Mouse (Mus musculus): Measurements from ENCODE around the gene Klhl20. TPM values are rescaled to one million over a fixed set of nuclear protein-coding genes. Genes with fewer than 3 reads are reported as not detected.
"Not testable (repeated sequence)": the region's sequence is repeated elsewhere in the genome, so short reads cannot be mapped to it uniquely, and the experiment has no call there.

Klhl20 gene
- 10 to 100 TPM; 14.5 to 17.5 TPM for total RNA-seq (2021)
- long read RNA-seq, experiment 1, full-length matches to known transcripts = 6 of 9 reads
- long read RNA-seq, experiment 1, partial matches to known transcripts = 2 of 9 reads
- long read RNA-seq, experiment 1, other reads (novel, unspliced or antisense) = 1 of 9 reads
- long read RNA-seq, experiment 2, full-length matches to known transcripts = 13 of 16 reads
- long read RNA-seq, experiment 2, partial matches to known transcripts = 1 of 16 reads
- long read RNA-seq, experiment 2, other reads (novel, unspliced or antisense) = 2 of 16 reads

DNA sequence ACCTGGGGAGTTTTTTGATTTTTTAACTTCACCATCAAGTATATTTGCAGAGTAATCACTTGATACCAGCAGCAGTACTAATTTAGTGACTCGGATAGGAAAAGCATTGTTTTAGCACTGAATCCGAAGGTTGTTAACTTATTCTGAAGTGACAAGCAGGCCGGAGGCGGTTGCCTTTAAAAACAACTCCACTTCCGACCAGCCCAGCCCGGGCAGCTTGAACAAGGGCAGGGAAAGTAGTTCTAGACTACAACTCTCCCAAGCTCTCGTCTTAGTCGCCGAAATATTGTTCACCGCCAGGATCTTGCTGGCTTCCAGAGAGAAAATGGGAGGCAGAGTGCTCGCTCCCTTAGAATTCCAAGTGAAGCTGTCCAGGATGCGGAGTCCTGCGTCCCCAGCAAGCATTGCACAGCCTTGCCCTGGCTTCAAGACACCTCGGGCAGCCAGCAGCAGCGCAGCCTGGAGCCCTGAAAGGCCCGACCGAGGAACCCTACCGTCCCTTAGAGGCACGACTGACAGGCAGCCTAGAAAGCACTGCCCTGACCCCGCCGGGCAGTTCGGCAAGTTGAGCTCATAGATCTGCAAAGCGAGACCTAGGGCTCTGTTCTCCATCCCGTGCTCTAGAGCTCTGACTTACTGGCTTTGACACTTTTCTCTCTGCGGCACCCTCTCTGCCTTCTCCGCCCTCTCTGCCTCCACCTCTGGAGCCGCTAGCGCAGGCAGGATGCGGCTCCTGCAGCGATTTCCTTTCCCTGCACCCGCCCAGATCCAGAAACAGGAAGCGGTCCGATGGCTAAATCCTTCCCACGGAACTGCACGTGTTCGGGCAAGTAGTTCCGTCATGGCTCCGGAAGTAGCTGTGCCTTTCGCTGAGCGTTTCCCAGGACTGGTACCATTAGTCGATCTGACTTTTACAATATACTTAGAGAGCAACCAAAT is at the start of gene Klhl20:
Gene Klhl20 (minus strand): TSS at position 786 of the 939 bp plus-strand sequence.
- TF ChIP-seq CTCF (IDR thresholded peaks at IDR 0.05) = no peak; the same call in 1 of the 2 replicates
- peak within 1 kb of the TSS; percentile 64 for H3K4me3 ChIP-seq
- intact Hi-C loops (cut with DNase I) = loop anchor here (2.0 to 5.0 kb wide), 2 partner anchors 60 to 121 kb away; partner anchors contain the start of genes Cenpl, Dars2 and Prdx6

DNA sequence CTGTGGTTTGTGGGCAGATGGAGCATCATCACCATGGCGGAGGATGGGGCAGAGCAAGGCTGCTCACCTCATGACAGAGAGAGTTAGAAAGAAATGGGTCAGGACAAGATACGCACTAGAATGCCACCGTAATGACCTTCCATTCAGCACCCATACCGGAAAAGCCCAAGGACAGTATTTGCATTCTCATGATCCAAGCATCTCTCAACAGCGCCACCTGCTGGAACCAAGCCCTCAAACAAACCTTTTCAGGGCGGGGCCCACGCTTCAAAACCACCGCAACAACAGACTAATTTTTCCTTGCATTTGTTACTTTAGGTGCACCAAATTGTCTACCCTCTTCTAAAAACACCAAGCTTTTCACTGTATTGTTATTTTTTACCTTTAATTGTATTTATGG is 49.4 kb upstream of the Klhl20 start:
- no peak overlapping the region for H3K4me3 ChIP-seq
- TF ChIP-seq CTCF (IDR thresholded peaks at IDR 0.05) = peak; percentile 70
- peak; percentile 15 to 39 for DNase-seq (ENCODE audit: extremely low spot score in 1 of 2, low spot score in 2 of 2)
- intact Hi-C loops (cut with DNase I) = no loop called here
- H3K27ac ChIP-seq = no peak overlapping the region

More for the DNA sequence above, at the start of gene Klhl20:
- DNase-seq (ENCODE audit: extremely low spot score in 1 of 2, low spot score in 2 of 2) = peak; percentile 93 to 97
- peak within 1 kb of the TSS; percentile 90 for H3K27ac ChIP-seq

DNA sequence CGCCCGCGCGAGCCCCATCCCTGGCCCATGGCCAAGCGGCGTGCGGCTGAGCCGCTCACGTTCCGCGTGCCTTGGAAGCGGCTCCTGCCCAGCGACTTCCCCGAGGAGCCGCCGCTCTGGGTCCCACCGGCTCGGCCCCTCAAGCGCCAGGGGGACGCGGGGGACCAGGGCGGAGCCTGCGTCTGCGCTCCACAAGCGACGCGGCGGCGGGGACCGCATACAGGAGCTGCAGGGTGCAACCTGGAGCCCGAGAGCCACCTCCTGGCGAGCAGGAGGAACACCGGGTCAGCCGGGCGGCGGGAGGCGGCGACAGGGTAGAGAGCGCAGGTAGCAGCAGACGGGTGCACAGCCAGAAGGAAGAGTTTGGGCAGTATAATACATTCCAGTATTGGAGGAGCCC is 39.3 kb upstream of the Klhl20 start:
- Histone ChIP-seq H3K4me3 (peak overlapping the region; percentile 57), H3K27ac (no peak overlapping the region)
- peak; percentile 66 for TF ChIP-seq CTCF (IDR thresholded peaks at IDR 0.05)
- DNase-seq (ENCODE audit: extremely low spot score in 1 of 2, low spot score in 2 of 2) = peak; percentile 67 to 76
- intact Hi-C loops (cut with DNase I) = loop anchor here (5.0 kb wide), 1 partner anchor 198 kb away; no protein-coding TSS in a partner anchor

DNA sequence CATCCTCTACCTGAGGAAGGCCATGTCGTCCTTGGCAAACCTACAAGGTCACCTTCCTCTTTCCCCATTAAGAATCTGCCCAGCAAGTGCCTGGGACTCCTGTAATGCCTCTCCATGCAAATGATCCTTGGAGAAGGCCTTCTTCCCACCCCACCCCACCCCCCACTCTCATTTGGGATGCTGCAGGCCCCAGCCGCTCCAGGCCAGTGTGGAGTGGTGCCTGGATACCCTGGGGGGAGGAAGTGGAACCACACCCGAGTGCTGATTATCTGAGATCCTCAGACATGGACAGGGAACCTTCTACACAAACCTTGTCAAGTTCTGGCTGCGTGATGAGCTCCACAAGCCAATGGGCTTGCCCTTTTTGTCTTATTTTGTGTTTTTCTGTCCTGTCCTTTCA is 29.0 kb upstream of the Klhl20 start:
- no peak for DNase-seq (ENCODE audit: extremely low spot score in 1 of 2, low spot score in 2 of 2)
- no peak overlapping the region for H3K4me3 ChIP-seq
- intact Hi-C loops (cut with DNase I) = no loop called here
- no peak overlapping the region for H3K27ac ChIP-seq
- TF ChIP-seq CTCF (IDR thresholded peaks at IDR 0.05) = no peak

DNA sequence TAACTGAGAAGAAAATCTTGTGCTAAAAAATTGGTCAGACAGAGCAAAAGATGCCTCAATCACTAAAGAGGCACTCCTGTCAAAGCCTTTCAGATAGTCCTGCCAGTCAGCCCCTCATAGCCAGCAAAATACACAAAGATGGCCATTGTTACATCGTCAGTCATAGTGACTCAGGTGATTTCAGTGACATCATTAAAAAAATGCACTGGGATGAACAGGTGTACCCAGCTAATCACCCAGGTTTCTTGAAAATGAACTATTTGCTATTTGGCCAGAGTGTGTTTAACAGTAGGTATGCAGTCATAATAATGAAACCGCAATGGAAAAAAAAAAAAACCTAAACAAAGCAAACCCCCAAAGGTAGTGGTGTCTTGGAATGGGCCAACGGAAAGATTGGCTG is 27.9 kb upstream of the Klhl20 start, which contains the start of gene Tex50:
Gene Tex50 (minus strand): TSS at position 101 of the 400 bp plus-strand sequence.
- Histone ChIP-seq H3K4me3 (no peak within 1 kb of the TSS), H3K27ac (no peak within 1 kb of the TSS)
- no peak for TF ChIP-seq CTCF (IDR thresholded peaks at IDR 0.05)
- intact Hi-C loops (cut with DNase I) = no loop called here
- DNase-seq (ENCODE audit: extremely low spot score in 1 of 2, low spot score in 2 of 2) = no peak

DNA sequence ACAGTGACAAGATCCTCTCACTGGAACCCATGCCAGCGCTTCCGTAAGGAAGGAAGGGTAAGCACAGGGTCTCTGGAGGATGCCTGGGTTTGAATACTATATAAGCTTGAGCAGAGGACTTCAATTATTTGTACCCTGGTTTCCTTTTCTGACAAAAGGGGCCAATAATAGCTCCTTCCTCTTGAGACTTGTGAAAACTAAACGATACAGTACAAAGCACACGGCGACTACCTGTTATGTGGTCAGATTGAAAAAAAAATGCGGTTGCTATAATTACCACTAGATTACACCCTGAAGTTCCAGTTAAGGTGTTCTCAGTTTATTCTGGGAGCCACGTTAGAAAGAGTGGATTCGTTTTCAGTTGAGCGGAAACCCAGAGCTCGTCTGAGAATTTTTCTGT is 25.2 kb upstream of the Klhl20 start:
- H3K4me3 ChIP-seq = no peak overlapping the region
- intact Hi-C loops (cut with DNase I) = no loop called here
- DNase-seq (ENCODE audit: extremely low spot score in 1 of 2, low spot score in 2 of 2) = no peak
- TF ChIP-seq CTCF (IDR thresholded peaks at IDR 0.05) = no peak
- H3K27ac ChIP-seq = no peak overlapping the region

DNA sequence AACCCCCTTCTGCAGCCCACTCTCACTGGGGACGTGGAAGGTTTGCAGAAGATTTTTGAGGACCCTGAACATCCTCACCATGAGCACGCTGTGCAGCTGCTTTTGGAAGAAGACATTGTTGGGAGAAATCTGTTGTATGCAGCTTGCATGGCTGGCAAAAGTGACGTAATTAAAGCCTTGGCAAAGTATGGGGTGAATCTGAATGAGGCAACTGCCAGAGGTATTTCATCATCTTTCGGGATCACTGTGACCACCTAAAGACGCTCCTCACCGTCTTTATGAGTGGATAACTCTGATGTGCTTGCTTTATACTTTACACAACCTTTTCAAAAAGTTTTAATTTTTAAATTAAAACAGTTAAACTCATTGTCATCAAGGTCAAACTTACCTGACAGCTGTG is 19.8 kb upstream of the Klhl20 start:
- Histone ChIP-seq H3K4me3 (no peak overlapping the region), H3K27ac (no peak overlapping the region)
- no peak for DNase-seq (ENCODE audit: extremely low spot score in 1 of 2, low spot score in 2 of 2)
- intact Hi-C loops (cut with DNase I) = no loop called here
- no peak for TF ChIP-seq CTCF (IDR thresholded peaks at IDR 0.05)

DNA sequence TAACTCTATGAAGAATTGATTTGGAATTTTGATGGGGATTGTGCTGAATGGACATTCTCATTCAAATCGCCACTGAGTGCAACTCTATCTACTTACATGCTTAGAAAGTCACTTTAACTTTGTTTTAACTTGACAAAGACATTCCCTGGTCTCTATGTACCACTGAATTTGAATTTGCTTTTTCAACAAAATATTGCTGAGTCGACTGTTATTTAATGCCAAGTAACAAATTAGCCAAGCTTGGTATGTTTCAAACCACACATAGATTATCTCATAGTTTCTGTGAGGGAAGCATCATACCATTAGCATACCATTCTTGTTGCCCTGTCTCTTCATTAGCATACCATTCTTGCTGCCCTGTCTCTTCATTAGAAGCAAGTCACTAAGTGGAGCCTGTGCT is 16.6 kb upstream of the Klhl20 start:
- TF ChIP-seq CTCF (IDR thresholded peaks at IDR 0.05) = no peak
- DNase-seq (ENCODE audit: extremely low spot score in 1 of 2, low spot score in 2 of 2) = no peak
- Histone ChIP-seq H3K27ac (no peak overlapping the region), H3K4me3 (no peak overlapping the region)
- intact Hi-C loops (cut with DNase I) = no loop called here

DNA sequence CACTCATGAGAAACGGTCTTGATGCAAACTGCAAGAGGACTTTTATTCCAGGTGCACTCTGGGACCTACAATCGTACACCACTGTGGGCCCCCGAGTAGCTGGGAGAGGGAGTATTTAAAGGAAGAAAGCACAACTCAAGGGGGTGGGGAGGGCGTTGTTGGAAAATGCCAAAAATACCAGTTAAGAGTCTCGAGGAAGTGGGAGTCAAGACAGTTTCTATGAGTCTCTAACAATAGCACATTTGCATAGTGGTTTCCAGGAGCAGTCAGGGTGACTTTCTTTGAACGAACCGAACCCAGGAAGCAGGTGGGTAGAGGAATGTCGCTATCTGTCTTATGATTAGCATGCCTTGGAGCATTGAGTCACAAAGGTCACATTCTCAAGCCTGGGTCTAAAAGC is 14.3 kb upstream of the Klhl20 start:
- H3K4me3 ChIP-seq; H3K27ac ChIP-seq; intact Hi-C loops (cut with DNase I); DNase-seq (ENCODE audit: extremely low spot score in 1 of 2, low spot score in 2 of 2): not testable (repeated sequence)

DNA sequence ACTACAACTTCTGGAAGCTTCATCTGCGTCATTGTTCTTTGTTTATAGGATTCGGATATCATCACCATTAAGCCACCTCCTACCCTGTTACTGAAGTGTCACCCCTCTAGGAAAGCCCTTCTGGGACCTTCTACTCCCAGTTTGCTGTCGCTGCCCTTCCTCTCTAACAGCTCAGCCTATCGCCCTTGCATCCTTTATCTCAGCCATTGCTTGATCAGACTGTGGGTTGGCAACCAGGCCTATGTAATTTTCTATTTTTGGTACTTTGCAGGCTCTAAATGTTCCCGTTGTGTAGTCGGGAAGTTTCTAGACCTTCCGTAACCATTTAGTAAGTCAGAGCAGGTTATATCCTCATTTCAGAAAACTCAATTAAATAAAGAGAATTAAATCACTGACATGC is 11.9 kb upstream of the Klhl20 start:
- TF ChIP-seq CTCF (IDR thresholded peaks at IDR 0.05) = no peak
- H3K4me3 ChIP-seq = peak overlapping the region; percentile 69
- no peak for DNase-seq (ENCODE audit: extremely low spot score in 1 of 2, low spot score in 2 of 2)

DNA sequence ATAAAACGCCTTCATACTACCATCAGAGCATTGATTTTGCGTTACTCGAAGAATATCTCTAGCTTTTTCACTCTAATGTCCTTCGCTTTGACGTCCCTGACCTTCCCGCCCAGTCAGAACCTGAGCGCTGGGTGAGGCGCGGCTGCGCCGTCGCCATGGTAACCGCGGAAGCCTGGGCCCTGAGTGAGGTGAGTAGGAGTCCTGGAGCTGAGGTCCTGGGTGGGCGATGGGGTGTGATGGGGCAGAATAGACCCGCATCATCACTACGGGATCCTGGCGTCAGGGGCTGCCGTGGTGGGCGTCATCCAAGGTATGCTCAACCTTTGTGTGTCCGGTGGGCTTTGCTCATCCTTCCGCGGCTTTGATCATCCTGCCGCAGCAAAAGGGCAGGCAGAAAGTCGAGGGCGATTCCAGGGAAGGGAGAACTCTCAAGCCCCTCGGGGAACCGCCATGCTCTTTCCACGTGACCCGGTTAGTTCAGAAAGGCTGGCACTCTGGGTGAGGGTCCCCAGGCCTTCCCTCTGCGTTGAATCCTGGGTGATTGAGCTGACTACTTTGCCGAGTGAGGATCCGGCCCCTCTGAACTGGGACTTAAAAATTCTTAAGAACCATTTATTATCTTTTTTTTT is 11.3 kb upstream of the Klhl20 start, which contains the start of gene Ankrd45:
Gene Ankrd45 (plus strand): TSS at position 161 of the 629 bp plus-strand sequence.
- DNase-seq (ENCODE audit: extremely low spot score in 1 of 2, low spot score in 2 of 2) = peak; percentile 73 to 76
- intact Hi-C loops (cut with DNase I) = no loop called here
- Histone ChIP-seq H3K4me3 (peak within 1 kb of the TSS; percentile 69), H3K27ac (peak within 1 kb of the TSS; percentile 83)
- no peak for TF ChIP-seq CTCF (IDR thresholded peaks at IDR 0.05)

More for the DNA sequence above, 11.9 kb upstream of the Klhl20 start:
- intact Hi-C loops (cut with DNase I) = no loop called here
- no peak overlapping the region; the same call in 1 of the 2 replicates for H3K27ac ChIP-seq
